Mouse (Mus musculus): ENCODE results near the gene Serac1. TPM values are rescaled to one million over a fixed set of nuclear protein-coding genes. Genes with fewer than 3 reads are reported as not detected.
A peak's percentile ranks its signal among the peaks of the same experiment; 100 is the strongest.

Gene Serac1
- 4.9 and 5.5 TPM in 2 replicates for polyA plus RNA-seq (2016; fragmentation: Nextera tagmentation; extraction: Ambion mirVana)

GRCm38 (mm10) chr17:6079287-6080122 is at the start of gene Serac1, which contains the start of gene Gtf2h5:
Gene Serac1, minus strand, starts transcription at chr17:6079741.
Gene Gtf2h5, plus strand, starts transcription at chr17:6079786.
- H3K36me3 ChIP-seq, result peaks cover 14% of the 10 kb centered on the region
- peak within 1 kb of the TSS; percentile 91 for H3K27ac ChIP-seq
- no peaks in the 10 kb centered on the region for H3K27me3 ChIP-seq (ENCODE audit: insufficient read depth, poor library complexity, severe bottlenecking)
- H3K9me3 ChIP-seq, result no peaks in the 10 kb centered on the region
- peak; percentile 99 for DNase-seq (ENCODE audit: low spot score)
- peak within 1 kb of the TSS; percentile 82 for H3K4me3 ChIP-seq
- under 1% methylated on average over 70 of the region's 70 CpGs for WGBS
- H3K4me1 ChIP-seq, result peaks cover 5% of the 10 kb centered on the region; the same call in 1 of the 2 replicates

GRCm38 (mm10) chr17:6128039-6128438 is 48.5 kb upstream of the Serac1 start:
- WGBS, result 7% methylated on average over 3 of the region's 3 CpGs
- H3K36me3 ChIP-seq, result peaks cover 20% of the 10 kb centered on the region
- no peak for DNase-seq (ENCODE audit: low spot score)
- no peak overlapping the region; the same call in 1 of the 2 replicates for H3K27ac ChIP-seq
- no peak overlapping the region for H3K4me3 ChIP-seq
- H3K9me3 ChIP-seq, result no peaks in the 10 kb centered on the region
- no peaks in the 10 kb centered on the region for H3K27me3 ChIP-seq (ENCODE audit: insufficient read depth, poor library complexity, severe bottlenecking)
- H3K4me1 ChIP-seq, result peaks cover 9% of the 10 kb centered on the region

GRCm38 (mm10) chr17:6125441-6125840 is 45.9 kb upstream of the Serac1 start:
- Histone ChIP-seq H3K36me3 (peaks cover 34% of the 10 kb centered on the region), H3K27ac (no peak overlapping the region), H3K4me1 (peaks cover 4% of the 10 kb centered on the region), H3K9me3 (no peaks in the 10 kb centered on the region), H3K4me3 (no peak overlapping the region), H3K27me3 (ENCODE audit: insufficient read depth, poor library complexity, severe bottlenecking) (no peaks in the 10 kb centered on the region)
- 90% methylated on average over 3 of the region's 3 CpGs for WGBS
- DNase-seq (ENCODE audit: low spot score), result no peak

GRCm38 (mm10) chr17:6123776-6124175 is 44.2 kb upstream of the Serac1 start:
- DNase-seq (ENCODE audit: low spot score), result no peak
- Histone ChIP-seq H3K27me3 (ENCODE audit: insufficient read depth, poor library complexity, severe bottlenecking) (no peaks in the 10 kb centered on the region), H3K27ac (no peak overlapping the region), H3K4me3 (no peak overlapping the region), H3K9me3 (no peaks in the 10 kb centered on the region), H3K36me3 (peaks cover 37% of the 10 kb centered on the region), H3K4me1 (peaks cover 4% of the 10 kb centered on the region)
- WGBS, result 87% methylated on average over 4 of the region's 4 CpGs

- Histone ChIP-seq H3K36me3 (peaks cover 40% of the 10 kb centered on the region), H3K27ac (no peak overlapping the region), H3K9me3 (no peaks in the 10 kb centered on the region), H3K27me3 (ENCODE audit: insufficient read depth, poor library complexity, severe bottlenecking) (no peaks in the 10 kb centered on the region), H3K4me3 (no peak overlapping the region), H3K4me1 (0 out of 2 replicates have a peak, but pooled peaks cover 3% of the 10 kb centered on the region)
- WGBS, result 83% methylated on average over 4 of the region's 4 CpGs
- no peak for DNase-seq (ENCODE audit: low spot score)
These were observed 39.3 kb upstream of the Serac1 start for GRCm38 (mm10) chr17:6118861-6119260.

GRCm38 (mm10) chr17:6117917-6118316 is 38.4 kb upstream of the Serac1 start:
- no peak for DNase-seq (ENCODE audit: low spot score)
- Histone ChIP-seq H3K27ac (no peak overlapping the region), H3K9me3 (no peaks in the 10 kb centered on the region), H3K27me3 (ENCODE audit: insufficient read depth, poor library complexity, severe bottlenecking) (no peaks in the 10 kb centered on the region), H3K4me1 (0 out of 2 replicates have a peak, but pooled peaks cover 3% of the 10 kb centered on the region), H3K4me3 (no peak overlapping the region), H3K36me3 (peaks cover 30% of the 10 kb centered on the region)
- 81% methylated on average over 3 of the region's 3 CpGs for WGBS

- H3K9me3 ChIP-seq, result no peaks in the 10 kb centered on the region
- H3K36me3 ChIP-seq, result peaks cover 27% of the 10 kb centered on the region
- no peak overlapping the region for H3K27ac ChIP-seq
These were observed 37.7 kb upstream of the Serac1 start for GRCm38 (mm10) chr17:6117148-6117725.

GRCm38 (mm10) chr17:6115085-6115484 is 35.5 kb upstream of the Serac1 start:
- Histone ChIP-seq H3K36me3 (peaks cover 23% of the 10 kb centered on the region), H3K27me3 (ENCODE audit: insufficient read depth, poor library complexity, severe bottlenecking) (no peaks in the 10 kb centered on the region), H3K4me1 (0 out of 2 replicates have a peak, but pooled peaks cover 3% of the 10 kb centered on the region), H3K9me3 (no peaks in the 10 kb centered on the region), H3K27ac (no peak overlapping the region), H3K4me3 (no peak overlapping the region)
- 84% methylated on average over 9 of the region's 9 CpGs for WGBS
- DNase-seq (ENCODE audit: low spot score), result no peak

More at GRCm38 (mm10) chr17:6117148-6117725, 37.7 kb upstream of the Serac1 start:
- Histone ChIP-seq H3K27me3 (ENCODE audit: insufficient read depth, poor library complexity, severe bottlenecking) (no peaks in the 10 kb centered on the region), H3K4me1 (0 out of 2 replicates have a peak, but pooled peaks cover 3% of the 10 kb centered on the region), H3K4me3 (no peak overlapping the region)
- 80% methylated on average over 4 of the region's 4 CpGs for WGBS
- DNase-seq (ENCODE audit: low spot score), result no peak

GRCm38 (mm10) chr17:6113653-6114052 is 34.1 kb upstream of the Serac1 start:
- Histone ChIP-seq H3K27ac (no peak overlapping the region), H3K36me3 (peaks cover 23% of the 10 kb centered on the region; the same call in 1 of the 2 replicates), H3K4me3 (no peak overlapping the region), H3K9me3 (no peaks in the 10 kb centered on the region), H3K27me3 (ENCODE audit: insufficient read depth, poor library complexity, severe bottlenecking) (no peaks in the 10 kb centered on the region), H3K4me1 (peaks cover 11% of the 10 kb centered on the region)
- WGBS, result 83% methylated on average over 6 of the region's 6 CpGs
- DNase-seq (ENCODE audit: low spot score), result no peak

- no peak overlapping the region for H3K27ac ChIP-seq
- H3K9me3 ChIP-seq, result no peaks in the 10 kb centered on the region
- H3K36me3 ChIP-seq, result peaks cover 16% of the 10 kb centered on the region; the same call in 1 of the 2 replicates
- H3K27me3 ChIP-seq (ENCODE audit: insufficient read depth, poor library complexity, severe bottlenecking), result no peaks in the 10 kb centered on the region
- H3K4me1 ChIP-seq, result peaks cover 21% of the 10 kb centered on the region
- H3K4me3 ChIP-seq, result no peak overlapping the region
- no peak for DNase-seq (ENCODE audit: low spot score)
- 82% methylated on average over 3 of the region's 3 CpGs for WGBS
These were observed 31.4 kb upstream of the Serac1 start for GRCm38 (mm10) chr17:6110956-6111355.

GRCm38 (mm10) chr17:6108175-6108574 is 28.6 kb upstream of the Serac1 start:
- H3K27ac ChIP-seq, result peak overlapping the region; percentile 98; the same call in 1 of the 2 replicates
- DNase-seq (ENCODE audit: low spot score), result no peak
- H3K27me3 ChIP-seq (ENCODE audit: insufficient read depth, poor library complexity, severe bottlenecking), result no peaks in the 10 kb centered on the region
- H3K36me3 ChIP-seq, result 0 out of 2 replicates have a peak, but pooled peaks cover 8% of the 10 kb centered on the region
- H3K4me3 ChIP-seq, result peak overlapping the region; percentile 92
- WGBS, result 65% methylated on average over 7 of the region's 7 CpGs
- H3K4me1 ChIP-seq, result peaks cover 25% of the 10 kb centered on the region
- H3K9me3 ChIP-seq, result no peaks in the 10 kb centered on the region

GRCm38 (mm10) chr17:6107015-6107601 is 27.6 kb upstream of the Serac1 start:
- Histone ChIP-seq H3K4me1 (peaks cover 25% of the 10 kb centered on the region), H3K4me3 (peak overlapping the region; percentile 92), H3K27me3 (ENCODE audit: insufficient read depth, poor library complexity, severe bottlenecking) (no peaks in the 10 kb centered on the region), H3K27ac (peak overlapping the region; percentile 98), H3K9me3 (no peaks in the 10 kb centered on the region), H3K36me3 (0 out of 2 replicates have a peak, but pooled peaks cover 3% of the 10 kb centered on the region)
- no peak for DNase-seq (ENCODE audit: low spot score)
- under 1% methylated on average over 50 of the region's 50 CpGs for WGBS
